Comparison of ENCODE assay signal across 8 mouse cellular contexts in genomic region chr12:40199795-40200402, GRCm38 (mm10). TPM values are rescaled to one million over a fixed set of nuclear protein-coding genes. Genes with fewer than 3 reads are reported as not detected.
A peak's percentile ranks its signal among the peaks of the same experiment; 100 is the strongest.
DNase-seq lines count a peak whose midpoint lies in the region; TF ChIP-seq lines count a peak whose summit lies in the region.

No protein-coding gene starts in this region.

- H3K36me3 ChIP-seq in myocyte (ENCODE audit: control insufficient read depth, insufficient read depth) = peaks cover 46% of the 10 kb centered on the region
- H3K36me3 ChIP-seq in splenic B cell, adult 2 months (ENCODE audit: control insufficient read depth, insufficient read depth, low read length, poor library complexity, severe bottlenecking) = 0 out of 2 replicates have a peak, but pooled peaks cover 3% of the 10 kb centered on the region

- no peak for TF ChIP-seq POLR2A in myocyte (IDR thresholded peaks at IDR 0.05; ENCODE audit: insufficient read length, low read depth)

- no peak overlapping the region for H3ac ChIP-seq in myocyte (ENCODE audit: control insufficient read depth, insufficient read length)

- intact Hi-C loops in left cerebral cortex, postnatal 4 days (cut with DNase I) = no loop called here

- no peak overlapping the region for H3K4me2 ChIP-seq in myocyte (ENCODE audit: low read depth)

- DNase-seq in urinary bladder, postnatal 14 days (ENCODE audit: low spot score) = peak; percentile 58
- no peak for DNase-seq in urinary bladder, postnatal 10 days (ENCODE audit: low spot score)
- DNase-seq in embryo, embryonic 11 days = peak; percentile 68
- DNase-seq in heart, adult 11 months = peak; percentile 94
- peak; percentile 33 for DNase-seq in kidney, adult 11 months
- peak; percentile 56 for DNase-seq in left cerebral cortex, postnatal 4 days
- peak; percentile 77 for DNase-seq in splenic B cell, adult 2 months (ENCODE audit: low read depth, low spot score)

- H3K4me3 ChIP-seq in myocyte = no peak overlapping the region

- no peaks in the 10 kb centered on the region for H3K27me3 ChIP-seq in myocyte (ENCODE audit: control insufficient read depth, insufficient read depth, insufficient read length)
- H3K27me3 ChIP-seq in splenic B cell, adult 2 months (ENCODE audit: control insufficient read depth, insufficient read depth, low read length, poor library complexity, severe bottlenecking) = no peaks in the 10 kb centered on the region

- H3K79me2 ChIP-seq in myocyte (ENCODE audit: control insufficient read depth, insufficient read depth) = no peaks in the 10 kb centered on the region

TF ChIP-seq in myocyte, 11 proteins besides CTCF, POLR2A, EP300 and RAD21:
- TF ChIP-seq MAX (IDR thresholded peaks at IDR 0.05; ENCODE audit: low read depth) = no peak
- peak in 1 of 3 experiments; percentile 12 for TF ChIP-seq MYOD1 (IDR thresholded peaks at IDR 0.05; ENCODE audit: control insufficient read depth in 1 of 3, insufficient read length in 2 of 3, low read depth in 2 of 3)
- TF ChIP-seq POLR2AphosphoS2 (IDR thresholded peaks at IDR 0.05; ENCODE audit: insufficient read length, low read depth) = peak; percentile 71
- TF ChIP-seq E2F4 (IDR thresholded peaks at IDR 0.05; ENCODE audit: insufficient read depth) = no peak
- TF ChIP-seq CEBPB (IDR thresholded peaks at IDR 0.05; ENCODE audit: insufficient read depth, poor library complexity, severe bottlenecking) = no peak
- no peak for TF ChIP-seq USF1 (IDR thresholded peaks at IDR 0.05; ENCODE audit: low read depth)
- TF ChIP-seq TCF12 (IDR thresholded peaks at IDR 0.05; ENCODE audit: insufficient read depth, poor library complexity, severe bottlenecking) = no peak
- TF ChIP-seq REST (IDR thresholded peaks at IDR 0.05; ENCODE audit: insufficient read depth, insufficient read length) = no peak
- TF ChIP-seq MYOG (IDR thresholded peaks at IDR 0.05; ENCODE audit: control insufficient read depth in 1 of 3, insufficient read depth in 1 of 3, insufficient read length in 2 of 3, low read depth in 2 of 3) = no peak
- no peak for TF ChIP-seq TCF3 (IDR thresholded peaks at IDR 0.05; ENCODE audit: insufficient read length, low read depth)
- TF ChIP-seq SRF (IDR thresholded peaks at IDR 0.05; ENCODE audit: control insufficient read depth, insufficient read length, low read depth) = no peak

RNA-seq across cellular contexts. Expression of gene Lsmem1, which starts 0.6 kb away (rescaled TPM):
- under 1 TPM in 1 of 2 experiments, not detected in 1; 0.54 TPM for total RNA-seq in left cerebral cortex, postnatal 4 days (2021)
- polyA plus RNA-seq in myocyte (2012; fragmentation: generic; extraction: Trizol) = 0.22 TPM

RNA-seq across cellular contexts. Expression of gene Ifrd1, which starts 48.4 kb away (rescaled TPM):
- total RNA-seq in left cerebral cortex, postnatal 4 days (2021) = 100 to 1,000 TPM; 112 to 125 TPM
- 84.7 TPM for polyA plus RNA-seq in myocyte (2012; fragmentation: generic; extraction: Trizol)
